Comparison of ENCODE assay signal across 17 mouse cellular contexts in the genomic region with DNA sequence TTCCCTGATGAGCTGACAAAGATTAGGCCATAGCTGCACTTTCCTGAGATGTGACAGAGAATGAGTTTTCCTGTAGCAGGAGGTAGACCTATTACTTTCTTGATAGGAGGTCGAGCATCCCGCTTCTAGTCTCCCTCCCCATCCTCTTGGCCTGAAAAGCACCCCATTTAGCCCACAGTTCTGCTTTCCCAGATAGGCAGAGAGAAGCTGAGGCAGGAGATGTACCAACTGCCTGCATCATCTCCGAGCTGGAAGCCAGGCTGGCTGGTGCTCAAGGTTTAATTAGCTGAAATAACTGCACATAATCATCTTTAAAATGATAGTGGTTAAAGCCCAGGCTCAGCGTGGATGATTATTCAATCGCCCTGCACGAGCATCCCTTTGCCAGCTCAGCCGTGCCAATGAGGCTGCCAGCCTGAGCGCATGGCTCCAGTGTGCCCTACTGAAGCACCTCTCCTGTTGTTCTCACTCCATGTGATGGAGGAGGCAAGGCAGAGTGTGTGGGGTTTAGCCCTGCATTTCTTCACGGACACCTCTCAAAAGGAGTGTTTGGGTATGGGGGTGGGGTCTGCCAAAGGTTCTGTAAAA. TPM values are rescaled to one million over a fixed set of nuclear protein-coding genes. Genes with fewer than 3 reads are reported as not detected.
A peak's percentile ranks its signal among the peaks of the same experiment; 100 is the strongest.
DNase-seq lines count a peak whose midpoint lies in the region; ATAC-seq lines count a peak whose summit lies in the region.
"Had no signal": no experiment of that assay in that cellular context is flagged by ENCODE, and none has a peak within 500 bp of the region (broad histone marks: within the 10 kb centered on the region; RNA-seq: fewer than 3 reads in every experiment).

No protein-coding gene starts in this region.

- H3K9me3 ChIP-seq in forebrain, embryonic 13.5 days (replicated peaks): no peaks in the 10 kb centered on the region
- H3K9me3 ChIP-seq in forebrain, embryonic 12.5 days: no peaks in the 10 kb centered on the region
- H3K9me3 ChIP-seq in forebrain, embryonic 16.5 days (ENCODE audit: control insufficient read depth, low read length): no peaks in the 10 kb centered on the region
- H3K9me3 ChIP-seq: embryonic facial prominence, embryonic 15.5 days; kidney, embryonic 15.5 days; limb, embryonic 13.5 days had no signal

- no peak overlapping the region for H3K4me3 ChIP-seq in forebrain, embryonic 13.5 days
- no peak overlapping the region for H3K4me3 ChIP-seq in forebrain, embryonic 12.5 days (replicated peaks)
- no peak overlapping the region for H3K4me3 ChIP-seq in forebrain, embryonic 16.5 days (replicated peaks; ENCODE audit: low read length)
- H3K4me3 ChIP-seq: embryonic facial prominence, embryonic 15.5 days; kidney, embryonic 15.5 days; left cerebral cortex, adult 2 months; limb, embryonic 13.5 days had no signal

- WGBS in forebrain, embryonic 13.5 days: 70% methylated on average over 9 of the region's 9 CpGs
- 80% methylated on average over 9 of the region's 9 CpGs for WGBS in forebrain, embryonic 12.5 days
- 60% methylated on average over 9 of the region's 9 CpGs for WGBS in forebrain, embryonic 16.5 days

- H3K9ac ChIP-seq in forebrain, embryonic 13.5 days: no peak overlapping the region
- no peak overlapping the region for H3K9ac ChIP-seq in forebrain, embryonic 12.5 days
- H3K9ac ChIP-seq in forebrain, embryonic 16.5 days (replicated peaks; ENCODE audit: low read depth, low read length): no peak overlapping the region
- H3K9ac ChIP-seq: embryonic facial prominence, embryonic 15.5 days; kidney, embryonic 15.5 days; limb, embryonic 13.5 days; liver, postnatal 0 days had no signal

- no peaks in the 10 kb centered on the region for H3K27me3 ChIP-seq in forebrain, embryonic 13.5 days
- H3K27me3 ChIP-seq in forebrain, embryonic 12.5 days: no peaks in the 10 kb centered on the region
- no peaks in the 10 kb centered on the region for H3K27me3 ChIP-seq in forebrain, embryonic 16.5 days (replicated peaks; ENCODE audit: control insufficient read depth, insufficient read depth, low read length)
- H3K27me3 ChIP-seq: embryonic facial prominence, embryonic 15.5 days; kidney, embryonic 15.5 days; limb, embryonic 13.5 days had no signal

- no peak overlapping the region; the same call in 1 of the 2 replicates for H3K27ac ChIP-seq in forebrain, embryonic 13.5 days
- H3K27ac ChIP-seq in forebrain, embryonic 12.5 days: no peak overlapping the region
- peak overlapping the region; percentile 33; the same call in 1 of the 2 replicates for H3K27ac ChIP-seq in forebrain, embryonic 16.5 days (ENCODE audit: low read length)
- H3K27ac ChIP-seq: embryonic facial prominence, embryonic 15.5 days; kidney, embryonic 15.5 days; left cerebral cortex, adult 2 months; limb, embryonic 13.5 days; macrophage had no signal

- DNase-seq in lung, postnatal 10 days: peak; percentile 0
- no peak for DNase-seq in lung, adult 18-20 months
- DNase-seq in layer of hippocampus, postnatal 10 days (ENCODE audit: low spot score in 2 of 2): peak; percentile 41 to 55
- DNase-seq in adrenal gland, postnatal 10 days: no peak
- no peak for DNase-seq in urinary bladder, postnatal 10 days (ENCODE audit: low spot score)
- DNase-seq: adrenal gland, adult 2 months; liver, postnatal 0 days; thymus, postnatal 36 days had no signal

- ATAC-seq in forebrain, embryonic 13.5 days: peak; percentile 76
- ATAC-seq in forebrain, embryonic 12.5 days (ENCODE audit: low FRiP score): no peak
- peak; percentile 89 for ATAC-seq in forebrain, embryonic 16.5 days
- ATAC-seq: inflammation-experienced regulatory T-cells, adult 6 months; liver, postnatal 0 days had no signal

- H3K4me1 ChIP-seq in forebrain, embryonic 13.5 days: no peaks in the 10 kb centered on the region; the same call in 1 of the 2 replicates
- no peaks in the 10 kb centered on the region for H3K4me1 ChIP-seq in forebrain, embryonic 12.5 days
- no peaks in the 10 kb centered on the region for H3K4me1 ChIP-seq in forebrain, embryonic 16.5 days (replicated peaks; ENCODE audit: control insufficient read depth, insufficient read depth, low read length)
- H3K4me1 ChIP-seq: embryonic facial prominence, embryonic 15.5 days; limb, embryonic 13.5 days had no signal

- no peaks in the 10 kb centered on the region for H3K36me3 ChIP-seq in forebrain, embryonic 13.5 days (ENCODE audit: poor library complexity, severe bottlenecking)
- H3K36me3 ChIP-seq in forebrain, embryonic 12.5 days (replicated peaks): no peaks in the 10 kb centered on the region
- no peaks in the 10 kb centered on the region for H3K36me3 ChIP-seq in forebrain, embryonic 16.5 days (ENCODE audit: control insufficient read depth, insufficient read depth)
- H3K36me3 ChIP-seq: embryonic facial prominence, embryonic 15.5 days; kidney, embryonic 15.5 days; limb, embryonic 13.5 days had no signal

- no peak overlapping the region for H3K4me2 ChIP-seq in forebrain, embryonic 13.5 days
- no peak overlapping the region for H3K4me2 ChIP-seq in forebrain, embryonic 12.5 days
- no peak overlapping the region for H3K4me2 ChIP-seq in forebrain, embryonic 16.5 days (ENCODE audit: low read length)
- H3K4me2 ChIP-seq: embryonic facial prominence, embryonic 15.5 days; kidney, embryonic 15.5 days; limb, embryonic 13.5 days had no signal

RNA-seq across cellular contexts. Expression of a gene that starts 25.6 kb away (rescaled TPM):
- polyA plus RNA-seq in forebrain, embryonic 13.5 days (2015; fragmentation: Nextera tagmentation; extraction: Ambion mirVana): 20.0 and 21.7 TPM in 2 replicates
- polyA plus RNA-seq in forebrain, embryonic 12.5 days (2016; fragmentation: Nextera tagmentation; extraction: Ambion mirVana): 27.7 and 28.1 TPM in 2 replicates
- polyA plus RNA-seq in forebrain, embryonic 16.5 days (2015; fragmentation: Nextera tagmentation; extraction: Ambion mirVana): 20.7 and 34.3 TPM in 2 replicates
- 10 to 100 TPM; 14.9 to 17.7 TPM for total RNA-seq in layer of hippocampus, postnatal 10 days (2021)
- 100 to 1,000 TPM in 1 of 2 experiments, 10 to 100 TPM in 1; 77.0 to 167 TPM for total RNA-seq in adrenal gland, postnatal 10 days (2021)
- polyA plus RNA-seq: inflammation-experienced regulatory T-cells, adult 6 months; macrophage had no signal

Comparison
In these comparisons a context has a peak if more than half of its experiments do, and no peak if none do; other contexts are left out.
1. DNase-seq: peak in lung, postnatal 10 days (single experiment) and layer of hippocampus, postnatal 10 days (2 of 2); none in lung, adult 18-20 months (0 of 2), adrenal gland, postnatal 10 days (single experiment) and urinary bladder, postnatal 10 days (single experiment).